Mouse (Mus musculus) T-helper 1 cell (primary cell): ENCODE results near the gene Actg2.

Source experiments
- in situ Hi-C: fragments of 300-600 bp; cut with MboI, MseI; formaldehyde crosslinking; loops from one replicate; pipeline ENCODE4 v1.15.1; 2025; ENCODE audit warnings: high pct_unique_total_duplicates

The Actg2 gene

GRCm38 (mm10) chr6:83480019-83480655 lies 55.9 kb downstream of the Actg2 start:
- in situ Hi-C loops: no loop called here

DNA sequence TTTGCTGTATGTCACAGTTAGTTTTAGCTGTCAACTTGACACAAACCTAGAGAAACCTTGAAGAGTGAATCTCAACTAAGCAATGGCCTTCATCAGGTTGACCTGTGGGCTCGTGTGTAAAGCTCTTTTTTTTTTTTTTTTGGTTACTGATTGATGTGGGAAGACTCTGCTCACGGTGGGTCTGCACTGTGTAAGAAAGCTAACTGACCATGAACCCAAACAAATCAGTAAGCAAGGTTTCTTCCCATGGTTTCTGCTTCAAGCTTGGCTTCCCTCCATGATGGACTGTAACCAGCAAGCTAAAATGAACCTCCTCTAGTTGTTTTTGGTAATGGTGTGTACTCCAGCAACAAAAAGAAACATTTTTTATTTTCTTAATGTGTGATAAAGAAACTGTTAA lies 56.9 kb downstream of the Actg2 start:
- in situ Hi-C loops: no loop called here

- in situ Hi-C loops: no loop called here
Observed at GRCm38 (mm10) chr6:83478628-83479027, 57.4 kb downstream of the Actg2 start.

GRCm38 (mm10) chr6:83478217-83478616 lies 57.8 kb downstream of the Actg2 start:
- in situ Hi-C loops: no loop called here

DNA sequence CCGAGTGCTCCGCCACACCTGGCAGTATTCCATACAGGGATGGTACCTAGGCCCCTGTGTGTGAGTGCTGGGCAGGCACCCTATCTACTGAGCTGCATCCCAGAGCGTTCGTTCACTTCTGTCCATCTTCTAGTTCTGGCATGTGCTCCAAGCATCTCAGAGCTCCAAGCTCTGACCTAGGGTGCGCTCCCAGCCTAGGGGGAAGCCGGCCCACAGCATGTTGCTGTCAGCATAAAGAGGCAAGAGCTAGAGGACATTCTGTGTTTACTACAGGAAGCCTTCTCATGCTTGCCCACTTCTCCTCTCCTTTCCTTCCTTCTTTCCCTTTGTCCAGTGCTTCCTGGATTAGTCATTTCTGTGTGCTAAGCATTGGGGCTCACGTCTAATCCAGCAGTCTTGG lies 60.6 kb downstream of the Actg2 start:
- in situ Hi-C loops: no loop called here

DNA sequence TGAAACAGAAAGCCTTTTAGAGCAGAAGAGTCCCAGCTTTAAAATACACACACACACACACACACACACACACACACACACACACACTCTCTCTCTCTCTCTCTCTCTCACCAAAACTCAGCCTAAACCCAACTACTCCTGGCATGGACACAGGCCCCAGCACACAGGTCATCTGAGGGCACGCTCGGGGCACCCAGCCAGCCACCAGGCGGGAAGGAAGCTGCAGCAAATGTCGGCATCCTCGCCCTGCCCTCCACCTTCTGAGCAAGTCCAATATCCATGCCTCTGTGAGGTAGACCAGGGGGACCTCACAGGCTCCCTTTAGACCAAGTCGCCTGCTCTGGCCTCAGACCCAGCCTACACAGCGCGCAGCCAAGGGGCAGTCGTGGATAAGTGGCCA lies 62.8 kb downstream of the Actg2 start:
- in situ Hi-C loops: no loop called here

- in situ Hi-C loops: no loop called here
Observed at GRCm38 (mm10) chr6:83471739-83472138, 64.3 kb downstream of the Actg2 start.

DNA sequence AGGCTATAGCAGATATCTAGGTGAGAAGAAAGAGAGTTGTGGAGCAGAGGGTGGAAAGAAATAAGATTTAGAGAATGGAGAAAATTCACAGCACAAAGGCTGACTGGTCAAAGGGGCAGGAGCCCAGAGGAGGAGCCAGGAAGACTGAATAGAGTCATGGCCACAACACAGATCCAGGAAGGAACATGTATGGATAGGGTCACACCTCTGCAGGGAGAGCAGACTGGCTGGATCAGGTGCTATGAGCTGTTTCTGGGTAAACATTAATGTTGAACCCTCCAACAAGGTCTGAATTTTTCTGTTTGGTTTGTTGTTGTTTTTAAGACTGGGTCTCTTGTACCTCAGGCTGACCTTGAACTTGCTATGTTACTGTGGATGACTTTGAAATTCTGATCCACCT lies 72.1 kb downstream of the Actg2 start:
- in situ Hi-C loops: no loop called here
